Mouse (Mus musculus) spleen, adult 2 months (tissue): ENCODE measurements around the gene 1700003E16Rik.

ENCODE experiments used
- CTCF ChIP-seq: fragments of 200-500 bp; IDR thresholded peaks from 2 replicates; pipeline ENCODE4 v1.5.1; 2011; ENCODE audit warnings: mild to moderate bottlenecking, inconsistent platforms; ENCODE audit not compliant: insufficient read depth, insufficient read length, insufficient replicate concordance; ENCODE audit errors: extremely low read depth
- POLR2A ChIP-seq: fragments of 200-500 bp; IDR thresholded peaks from 2 replicates; pipeline ENCODE4 v1.6.1; 2011; ENCODE audit warnings: low read depth, low read length, inconsistent platforms

GRCm38 (mm10) chr6:83107566-83108400 is 48.4 kb upstream of the 1700003E16Rik start:
- TF ChIP-seq CTCF (peak; percentile 76; the same call in 1 of the 2 replicates), POLR2A (no peak)
